Comparison of ENCODE assay signal across 9 mouse cellular contexts in genomic region chr10:78575690-78576089, GRCm38 (mm10). TPM values are rescaled to one million over a fixed set of nuclear protein-coding genes. Genes with fewer than 3 reads are reported as not detected.
A peak's percentile ranks its signal among the peaks of the same experiment; 100 is the strongest.
DNase-seq lines count a peak whose midpoint lies in the region; ATAC-seq and TF ChIP-seq lines count a peak whose summit lies in the region.
"Had no signal": no experiment of that assay in that cellular context is flagged by ENCODE, and none has a peak within 500 bp of the region (broad histone marks: within the 10 kb centered on the region; RNA-seq: fewer than 3 reads in every experiment).

No protein-coding gene starts in this region.

- peak; percentile 32 for DNase-seq in thymus, postnatal 14 days
- DNase-seq in thymus, postnatal 36 days: no peak
- peak; percentile 97 for DNase-seq in cerebellum, adult 9-11 months
- peak; percentile 51 to 69 for DNase-seq in heart, postnatal 10 days
- DNase-seq in layer of hippocampus, adult 11-12 months (ENCODE audit: low spot score): peak; percentile 61
- DNase-seq in lung, postnatal 10 days: peak; percentile 57
- peak; percentile 37 for DNase-seq in stomach, postnatal 0 days (ENCODE audit: low spot score)
- DNase-seq in spleen, postnatal 36 days (ENCODE audit: low spot score in 2 of 2): no peak

- TF ChIP-seq CTCF in stomach, postnatal 0 days (IDR thresholded peaks at IDR 0.05; ENCODE audit: low read depth): no peak

- H3K4me3 ChIP-seq in stomach, postnatal 0 days (ENCODE audit: low read depth, low read length): peak overlapping the region; percentile 68; the same call in 1 of the 2 replicates

- WGBS in stomach, postnatal 0 days: 38% methylated on average over 2 of the region's 2 CpGs

- H3K4me2 ChIP-seq in stomach, postnatal 0 days (replicated peaks; ENCODE audit: low read depth): peak overlapping the region; percentile 75

- no peaks in the 10 kb centered on the region for H3K27me3 ChIP-seq in stomach, postnatal 0 days (ENCODE audit: control insufficient read depth, insufficient read depth, low read length)

- no peaks in the 10 kb centered on the region for H3K4me1 ChIP-seq in stomach, postnatal 0 days (replicated peaks; ENCODE audit: control insufficient read depth, insufficient read depth)

- H3K27ac ChIP-seq in stomach, postnatal 0 days (replicated peaks): peak overlapping the region; percentile 96

- no peak for ATAC-seq in stomach, postnatal 0 days (ENCODE audit: low FRiP score, low TSS enrichment)

- TF ChIP-seq EP300 in stomach, postnatal 0 days (optimal IDR thresholded peaks at IDR 0.05): no peak

- intact Hi-C loops in heart, postnatal 10 days (cut with DNase I): loop anchor here (1.0 to 10.0 kb wide), 2 partner anchors 16 to 571 kb away; partner anchors contain the start of gene Syde1

- no peaks in the 10 kb centered on the region for H3K9me3 ChIP-seq in stomach, postnatal 0 days (ENCODE audit: control insufficient read depth, low read length)

- H3K36me3 ChIP-seq in stomach, postnatal 0 days (ENCODE audit: control insufficient read depth, insufficient read depth, low read length): peaks cover 10% of the 10 kb centered on the region

- peak overlapping the region; percentile 14; the same call in 1 of the 2 replicates for H3K9ac ChIP-seq in stomach, postnatal 0 days (ENCODE audit: low read length)

RNA-seq across cellular contexts. Expression of gene Ilvbl, which starts 1.5 kb away (rescaled TPM):
- 10 to 100 TPM; 50.4 to 53.2 TPM for total RNA-seq in heart, postnatal 10 days (2021)
- 60.6 and 62.3 TPM in 2 replicates for polyA plus RNA-seq in stomach, postnatal 0 days (2015; fragmentation: Nextera tagmentation; extraction: Ambion mirVana)

RNA-seq across cellular contexts. Expression of gene Syde1, which starts 16.1 kb away (rescaled TPM):
- 10 to 100 TPM; 17.7 to 18.6 TPM for total RNA-seq in heart, postnatal 10 days (2021)
- polyA plus RNA-seq in stomach, postnatal 0 days (2015; fragmentation: Nextera tagmentation; extraction: Ambion mirVana): 5.8 and 7.2 TPM in 2 replicates

RNA-seq across cellular contexts. Expression of gene Olfr1357, which starts 42.2 kb away (rescaled TPM):
- not detected for total RNA-seq in heart, postnatal 10 days (2021)
- polyA plus RNA-seq in stomach, postnatal 0 days (2015; fragmentation: Nextera tagmentation; extraction: Ambion mirVana): not detected in 2 replicates
- total RNA-seq: neutrophil, adult 5-6 weeks had no signal

RNA-seq across cellular contexts. Expression of gene Olfr1358, which starts 58.5 kb away (rescaled TPM):
- total RNA-seq in heart, postnatal 10 days (2021): not detected
- polyA plus RNA-seq in stomach, postnatal 0 days (2015; fragmentation: Nextera tagmentation; extraction: Ambion mirVana): not detected in 2 replicates
- total RNA-seq: neutrophil, adult 5-6 weeks had no signal

Comparison
In these comparisons a context has a peak if more than half of its experiments do, and no peak if none do; other contexts are left out.
1. DNase-seq: peak in thymus, postnatal 14 days (single experiment), cerebellum, adult 9-11 months (single experiment), heart, postnatal 10 days (2 of 2), layer of hippocampus, adult 11-12 months (single experiment), lung, postnatal 10 days (single experiment) and stomach, postnatal 0 days (single experiment); none in thymus, postnatal 36 days (0 of 2) and spleen, postnatal 36 days (0 of 2).